Mouse (Mus musculus): Measurements from ENCODE around the gene Arf3. TPM values are rescaled to one million over a fixed set of nuclear protein-coding genes. Genes with fewer than 3 reads are reported as not detected.

The Arf3 gene
- total RNA-seq, 4 experiments from 2014 or later: 18.0 to 20.9 (median 19.1) TPM

DNA sequence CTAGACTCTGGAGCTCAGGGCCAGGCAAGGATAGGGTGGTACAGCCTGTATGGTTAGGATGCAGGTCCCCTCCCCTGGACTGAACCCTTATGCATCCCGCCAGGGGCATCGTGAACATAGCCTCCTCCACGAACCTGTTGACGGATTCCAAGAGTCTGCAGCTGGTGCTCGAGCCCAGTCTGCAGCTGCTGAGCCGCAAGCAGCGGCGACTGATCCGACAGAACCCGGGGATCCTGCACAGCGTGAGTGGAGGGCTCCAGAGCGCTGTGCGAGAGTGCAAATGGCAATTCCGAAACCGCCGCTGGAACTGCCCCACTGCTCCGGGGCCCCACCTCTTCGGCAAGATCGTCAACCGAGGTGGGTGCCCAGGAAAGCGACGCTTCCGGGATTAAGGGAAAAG is 27.7 kb upstream of the Arf3 start:
- DNase-seq (ENCODE audit: low spot score): no peak

DNA sequence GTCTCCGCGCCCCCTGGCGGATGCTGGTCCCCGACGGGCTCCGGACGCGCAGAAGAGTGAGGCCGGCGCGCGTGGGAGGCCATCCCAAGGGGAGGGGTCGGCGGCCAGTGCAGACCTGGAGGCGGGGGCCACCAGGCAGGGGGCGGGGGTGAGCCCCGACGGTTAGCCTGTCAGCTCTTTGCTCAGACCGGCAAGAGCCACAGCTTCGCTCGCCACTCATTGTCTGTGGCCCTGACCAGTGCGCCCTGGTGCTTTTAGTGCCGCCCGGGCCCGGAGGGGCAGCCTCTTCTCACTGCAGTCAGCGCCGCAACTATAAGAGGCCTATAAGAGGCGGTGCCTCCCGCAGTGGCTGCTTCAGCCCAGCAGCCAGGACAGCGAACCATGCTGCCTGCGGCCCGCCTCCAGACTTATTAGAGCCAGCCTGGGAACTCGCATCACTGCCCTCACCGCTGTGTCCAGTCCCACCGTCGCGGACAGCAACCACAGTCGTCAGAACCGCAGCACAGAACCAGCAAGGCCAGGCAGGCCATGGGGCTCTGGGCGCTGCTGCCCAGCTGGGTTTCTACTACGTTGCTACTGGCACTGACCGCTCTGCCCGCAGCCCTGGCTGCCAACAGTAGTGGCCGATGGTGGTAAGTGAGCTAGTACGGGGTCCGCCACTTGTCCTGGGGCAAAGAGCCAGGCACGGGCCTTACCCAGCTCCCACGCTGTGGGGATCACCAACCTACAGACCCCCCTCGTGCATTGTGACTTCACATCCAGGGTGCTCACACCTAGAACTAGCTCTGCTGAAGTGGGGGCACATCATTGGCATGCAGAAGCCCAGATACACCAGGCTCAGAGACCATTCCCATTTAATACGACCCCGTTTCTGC is 26.9 kb upstream of the Arf3 start, which contains the start of gene Wnt1:
Gene Wnt1, plus strand, starts transcription at position 197 of the 875 bp plus-strand sequence.
- peak; percentile 21 for DNase-seq (ENCODE audit: low spot score)

DNA sequence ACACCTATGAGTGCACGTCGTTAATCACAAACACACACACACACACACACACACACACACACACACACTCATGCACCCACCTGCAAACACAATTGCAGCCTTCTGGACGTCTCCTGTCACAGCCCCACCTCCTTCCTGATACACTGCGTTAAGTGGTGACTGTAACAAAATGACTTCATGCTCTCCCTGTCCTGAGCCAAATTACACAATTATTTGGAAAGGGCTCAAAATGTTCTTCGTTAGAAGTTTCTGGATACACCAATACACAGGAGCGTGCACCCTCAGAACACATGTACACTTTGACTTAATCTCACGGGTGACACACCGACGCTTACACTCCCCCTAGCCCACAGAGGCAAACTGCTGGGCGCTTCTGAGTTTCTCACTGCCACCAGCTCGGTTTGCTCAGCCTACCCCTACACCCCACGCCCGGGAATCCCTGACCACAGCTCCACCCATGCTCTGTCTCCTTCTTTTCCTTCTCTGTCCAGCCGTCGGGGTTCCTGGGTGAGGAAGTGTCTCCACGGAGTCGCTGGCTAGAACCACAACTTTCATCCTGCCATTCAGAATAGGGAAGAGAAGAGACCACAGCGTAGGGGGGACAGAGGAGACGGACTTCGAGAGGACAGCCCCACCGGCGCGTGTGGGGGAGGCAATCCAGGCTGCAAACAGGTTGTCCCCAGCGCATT is 26.1 kb upstream of the Arf3 start:
- no peak for DNase-seq (ENCODE audit: low spot score)

DNA sequence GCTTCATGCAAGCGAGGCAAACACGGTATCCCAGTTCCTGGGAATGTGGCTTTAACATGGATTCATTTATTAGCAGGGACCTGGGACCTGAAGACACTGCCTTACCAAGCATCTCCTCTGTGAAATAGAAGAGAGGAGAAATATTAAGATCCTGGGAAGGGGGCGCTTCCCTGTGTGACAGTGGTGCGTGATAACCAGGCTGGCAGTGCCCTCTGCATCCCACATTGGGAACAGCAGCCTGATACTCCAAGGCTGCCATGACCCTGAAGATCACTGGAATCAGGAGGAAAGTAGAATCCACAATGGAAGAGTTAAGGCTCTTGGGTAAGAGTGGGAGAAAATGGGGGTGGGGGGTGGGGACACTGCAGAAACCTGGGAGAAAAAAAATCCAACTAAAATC is 24.9 kb upstream of the Arf3 start:
- DNase-seq (ENCODE audit: low spot score): no peak

DNA sequence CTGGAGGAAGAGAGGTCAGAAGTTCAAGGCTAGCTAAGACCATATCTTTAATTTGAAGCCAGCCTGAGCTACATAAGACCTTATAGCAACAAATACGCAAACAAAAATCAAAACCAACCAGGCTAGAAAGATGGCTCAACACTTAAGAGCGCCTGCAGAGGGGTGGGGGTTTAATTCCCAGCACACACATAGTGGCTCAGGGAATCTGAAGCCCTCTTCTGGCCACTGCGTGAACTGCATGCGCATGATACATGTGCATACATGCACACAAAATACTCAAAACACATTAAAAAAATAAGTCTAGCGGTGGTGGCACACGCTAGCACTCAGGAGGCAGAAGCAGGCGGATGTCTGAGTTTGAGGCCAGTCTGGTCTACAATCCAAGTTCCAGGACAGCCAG is 22.7 kb upstream of the Arf3 start:
- no peak for DNase-seq (ENCODE audit: low spot score)

DNA sequence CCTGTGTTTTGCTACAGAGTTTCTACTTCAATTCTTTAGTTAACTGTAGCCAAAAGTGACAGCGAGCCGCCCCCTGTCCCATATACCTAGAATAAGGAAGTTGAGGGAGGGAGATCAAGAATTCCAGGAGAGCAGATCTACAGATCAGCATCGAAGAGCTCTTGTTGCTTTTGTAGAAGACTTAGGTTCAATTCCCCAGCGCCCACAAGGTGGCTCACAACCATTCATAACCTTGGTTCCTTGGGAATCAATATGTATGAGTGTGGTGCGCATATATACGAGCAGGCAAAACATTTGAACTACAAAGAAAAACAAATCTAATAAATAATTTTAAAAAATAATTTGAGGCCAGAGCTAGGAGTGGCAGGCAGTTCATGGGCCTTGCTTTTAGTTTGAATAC is 18.2 kb upstream of the Arf3 start:
- DNase-seq (ENCODE audit: low spot score): no peak

DNA sequence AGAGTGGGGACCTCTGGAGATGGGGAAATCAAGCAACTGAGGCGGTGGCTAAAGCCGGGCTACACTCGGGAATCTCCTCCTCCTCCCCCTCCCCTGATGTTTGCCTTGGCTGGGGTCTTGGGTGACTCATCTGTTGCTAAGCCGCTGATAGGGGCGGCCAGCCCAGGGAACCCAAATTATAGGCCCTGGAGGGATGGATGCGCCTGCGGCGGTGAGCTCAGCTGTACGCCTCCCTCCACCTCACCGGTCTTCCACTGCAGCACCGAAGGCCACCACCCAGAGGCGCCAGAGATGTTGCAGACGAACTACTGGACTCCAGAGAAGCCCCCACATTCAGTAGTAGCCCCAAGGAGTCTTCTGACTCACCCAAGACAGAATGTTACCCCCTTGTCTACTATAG is 17.6 kb upstream of the Arf3 start:
- peak; percentile 40 for DNase-seq (ENCODE audit: low spot score)

DNA sequence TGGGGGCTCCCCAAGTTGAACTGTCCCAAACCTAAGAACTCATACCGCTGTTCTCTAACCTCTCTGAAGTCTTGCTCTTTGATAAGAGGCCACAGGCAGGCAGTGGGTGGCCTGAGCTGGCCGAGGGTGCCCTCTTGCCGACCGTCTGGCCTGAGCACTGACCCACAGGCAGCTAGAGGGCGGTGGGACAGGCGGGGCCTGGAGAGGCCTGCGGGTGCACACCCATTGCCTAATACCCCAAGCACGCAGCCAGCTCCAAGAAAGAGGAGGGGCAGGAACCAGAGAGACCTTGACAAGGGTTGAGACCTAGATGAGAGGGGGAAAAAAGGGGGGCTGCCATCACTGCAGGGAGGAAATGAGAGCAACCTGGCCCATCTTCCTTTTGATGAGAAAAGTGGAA is 17.1 kb upstream of the Arf3 start:
- no peak for DNase-seq (ENCODE audit: low spot score)

DNA sequence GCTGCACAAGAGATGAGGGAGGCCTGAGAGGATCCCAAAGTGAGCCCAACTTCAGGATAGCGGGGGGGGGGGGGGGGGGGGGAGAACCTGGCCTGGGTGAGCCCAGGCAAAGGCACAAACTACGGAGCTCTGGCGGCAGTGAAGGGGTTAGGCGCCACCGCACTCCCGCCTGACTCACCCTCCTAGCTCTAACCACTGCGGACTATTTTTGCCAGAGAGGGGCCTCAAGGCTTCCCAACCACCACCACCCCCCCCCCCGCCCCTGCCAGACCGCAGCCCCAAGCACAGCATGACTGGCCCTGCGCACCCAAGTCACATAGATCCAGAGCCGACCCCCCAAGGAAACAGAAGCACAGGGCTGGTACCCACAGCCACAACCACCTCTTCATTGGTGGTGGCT is 15.8 kb upstream of the Arf3 start:
- DNase-seq (ENCODE audit: low spot score): no peak

DNA sequence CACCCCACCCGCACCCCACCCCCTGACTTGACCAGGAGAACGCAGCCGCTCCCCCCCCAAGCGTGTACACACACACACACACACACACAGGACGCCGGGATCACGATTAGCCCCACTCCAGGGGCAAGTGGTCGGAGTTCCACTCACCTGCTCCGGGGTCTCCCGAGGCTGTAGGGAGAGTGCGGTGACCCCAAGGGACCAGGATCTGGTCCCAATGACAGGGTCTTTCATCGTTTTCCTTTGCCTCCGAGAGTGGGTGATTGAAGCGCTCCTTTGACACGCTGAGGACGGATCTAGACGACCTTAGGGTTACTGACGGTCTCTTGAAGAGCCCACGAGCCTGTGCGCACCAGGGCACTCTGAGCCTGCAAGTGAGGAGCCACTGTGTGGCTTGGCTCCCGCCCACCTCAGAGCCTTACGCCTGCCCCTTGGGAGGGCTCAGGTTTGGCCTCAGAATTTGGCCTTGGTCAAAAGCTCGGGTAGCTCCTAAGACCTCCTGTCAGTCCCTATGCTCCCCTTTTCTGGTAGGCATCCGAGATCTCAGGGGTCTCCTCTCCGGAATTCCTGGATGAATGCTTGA is 15.3 kb upstream of the Arf3 start:
- no peak for DNase-seq (ENCODE audit: low spot score)

DNA sequence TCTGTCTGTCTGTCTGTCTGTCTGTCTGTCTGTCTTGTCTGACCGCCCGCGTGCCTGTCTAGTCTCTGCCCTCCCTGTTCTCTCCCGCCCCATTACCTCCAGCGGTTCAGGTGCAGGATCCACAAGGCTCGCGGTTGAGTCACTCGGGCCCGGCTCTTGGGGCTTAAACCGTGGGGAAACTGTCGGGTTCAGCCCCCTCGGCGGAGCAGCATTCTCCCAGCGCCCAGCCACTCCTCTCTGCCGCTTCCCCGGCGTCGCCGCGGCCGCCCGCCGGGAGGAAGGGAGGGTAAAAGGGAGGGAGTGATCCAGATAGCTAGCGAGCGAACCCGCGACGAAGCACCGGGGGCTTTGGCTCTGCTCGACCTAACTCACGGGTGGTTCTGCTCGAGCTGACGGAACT is 14.7 kb upstream of the Arf3 start, which contains the start of gene Wnt10b:
Gene Wnt10b, minus strand, starts transcription at position 389 of the 400 bp plus-strand sequence.
- no peak for DNase-seq (ENCODE audit: low spot score)

DNA sequence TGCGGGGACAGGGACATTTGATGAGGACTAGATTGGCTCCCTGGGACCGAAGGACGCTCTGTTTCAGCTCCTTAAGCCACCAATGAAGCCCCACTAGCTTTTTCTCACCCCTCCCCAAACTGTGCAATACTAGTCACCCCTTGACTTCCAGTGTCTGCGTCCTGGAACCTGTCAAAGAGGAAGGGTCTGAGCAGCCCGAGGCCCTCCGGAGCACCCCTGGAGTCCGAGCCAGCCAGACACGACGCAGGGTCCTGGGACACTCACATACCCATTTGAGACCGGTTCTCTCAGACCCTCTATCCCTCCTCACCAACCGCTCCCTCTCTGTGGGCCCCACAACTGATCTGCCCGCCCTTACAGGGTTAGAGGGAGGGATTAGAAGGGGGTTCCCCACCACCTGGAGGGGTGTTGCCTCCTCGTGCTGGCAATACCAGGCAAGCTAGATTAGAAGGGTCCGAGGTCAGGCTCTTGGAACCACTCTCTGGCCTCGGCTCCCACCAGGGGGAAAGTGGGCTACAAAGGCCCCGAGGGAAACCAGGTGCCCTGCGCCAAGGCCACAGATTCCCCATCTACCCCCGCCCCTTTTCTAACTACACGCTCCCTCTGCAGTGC is 14.1 kb upstream of the Arf3 start:
- DNase-seq (ENCODE audit: low spot score): no peak

DNA sequence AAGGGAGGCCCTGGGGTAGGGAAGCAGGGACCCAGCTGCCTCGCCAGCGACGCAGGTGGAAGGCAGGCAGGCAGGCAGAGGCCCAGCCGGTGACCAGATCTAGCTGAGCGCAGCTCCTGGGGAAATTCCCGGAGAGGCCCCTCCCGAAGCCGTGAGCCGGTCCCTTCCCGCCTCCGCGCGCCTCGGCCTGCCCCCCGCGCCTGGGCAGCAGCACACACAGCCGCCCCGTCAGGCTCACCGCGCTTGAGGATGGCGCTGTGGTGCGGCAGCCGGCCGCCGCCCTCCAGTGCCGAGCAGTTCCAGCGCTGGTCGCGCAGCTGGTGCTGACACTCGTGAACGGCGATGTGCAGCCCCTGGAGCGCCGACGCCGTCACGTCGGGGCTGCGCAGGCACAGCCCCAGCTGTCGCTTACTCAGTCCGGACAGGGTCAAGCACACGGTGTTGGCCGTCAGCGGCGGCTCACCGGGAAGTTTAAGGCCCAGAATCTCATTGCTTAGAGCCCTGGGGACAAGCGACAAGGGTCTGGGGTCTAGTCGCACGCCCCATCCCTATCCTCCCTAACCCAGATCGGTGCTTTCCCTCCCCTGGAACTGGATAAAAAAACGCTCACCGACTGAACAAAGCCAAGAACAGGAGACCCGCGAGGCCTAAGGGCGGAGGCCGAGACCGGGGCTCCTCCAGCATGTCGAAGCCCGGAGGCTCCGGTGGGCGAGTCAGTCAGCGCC is 13.4 kb upstream of the Arf3 start:
- DNase-seq (ENCODE audit: low spot score): no peak

DNA sequence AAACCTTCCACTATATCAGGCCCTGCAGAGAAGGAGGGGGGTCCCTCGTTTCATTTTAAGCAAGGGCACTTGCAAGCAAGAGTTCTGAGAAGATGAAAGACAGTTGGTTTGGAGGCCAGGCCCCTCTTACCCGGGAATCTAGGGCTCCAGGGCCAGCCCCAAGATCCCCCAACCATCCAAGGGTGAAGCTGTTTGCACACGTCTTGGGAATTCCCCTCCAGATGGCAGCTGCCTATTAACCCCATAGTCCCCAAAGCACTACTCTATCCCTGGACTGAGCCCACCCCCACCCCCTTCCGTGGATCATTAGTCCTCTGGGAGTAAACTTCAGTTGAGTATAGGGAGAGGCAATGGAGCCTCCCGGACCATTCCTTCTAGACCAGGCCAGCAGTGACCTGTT is 12.5 kb upstream of the Arf3 start:
- DNase-seq (ENCODE audit: low spot score): no peak

DNA sequence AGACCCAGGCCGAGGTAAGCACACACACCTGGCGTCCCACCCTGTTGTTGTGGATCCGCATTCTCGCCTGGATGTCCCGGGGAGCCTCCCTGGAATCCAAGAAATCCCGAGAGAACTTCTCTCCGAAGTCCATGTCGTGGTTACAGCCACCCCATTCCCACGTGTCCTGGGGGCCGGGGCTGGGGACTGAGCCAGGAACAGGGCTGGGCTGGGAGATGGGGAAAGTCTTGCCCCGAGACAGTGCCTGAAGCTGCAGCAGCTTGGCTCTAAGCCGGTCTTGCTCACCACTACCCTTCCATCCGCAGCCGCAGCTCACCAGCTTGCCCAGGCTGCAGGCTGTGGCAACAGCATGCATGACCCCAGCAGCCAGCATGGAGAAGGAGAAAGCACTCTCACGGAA is 11.1 kb upstream of the Arf3 start:
- DNase-seq (ENCODE audit: low spot score): no peak

DNA sequence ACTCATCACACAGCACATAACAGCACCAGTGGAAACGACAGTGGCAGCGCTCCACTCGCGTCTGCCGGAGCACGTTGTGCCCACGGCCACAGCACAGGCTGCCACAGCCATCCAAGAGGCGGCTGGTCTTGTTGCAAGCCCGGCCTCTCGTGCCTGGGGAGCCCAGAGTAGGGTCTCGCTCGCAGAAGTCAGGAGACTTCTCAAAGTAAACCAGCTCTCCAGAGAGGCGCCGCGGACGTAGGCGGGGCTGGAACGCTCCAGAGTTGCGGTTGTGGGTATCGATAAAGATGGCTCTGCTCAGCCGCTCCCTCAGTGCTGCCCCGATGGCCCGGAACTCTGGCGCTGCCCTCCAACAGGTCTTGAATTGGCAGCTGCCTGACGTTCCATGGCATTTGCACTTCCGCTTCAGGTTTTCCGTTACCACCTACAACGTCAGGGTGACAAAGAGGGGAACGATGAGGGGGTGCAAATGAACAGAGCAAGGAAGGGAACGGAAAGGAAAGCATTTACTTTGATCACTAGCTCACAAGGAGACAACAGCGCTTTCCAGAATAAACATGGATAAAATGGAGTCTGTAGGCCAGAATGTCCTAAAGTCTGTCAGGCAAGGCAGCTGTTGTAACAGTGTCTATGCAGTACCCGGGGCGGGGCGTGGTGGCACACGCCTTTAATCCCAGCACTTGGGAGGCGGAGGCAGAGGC is 9.6 kb upstream of the Arf3 start:
- no peak for DNase-seq (ENCODE audit: low spot score)

DNA sequence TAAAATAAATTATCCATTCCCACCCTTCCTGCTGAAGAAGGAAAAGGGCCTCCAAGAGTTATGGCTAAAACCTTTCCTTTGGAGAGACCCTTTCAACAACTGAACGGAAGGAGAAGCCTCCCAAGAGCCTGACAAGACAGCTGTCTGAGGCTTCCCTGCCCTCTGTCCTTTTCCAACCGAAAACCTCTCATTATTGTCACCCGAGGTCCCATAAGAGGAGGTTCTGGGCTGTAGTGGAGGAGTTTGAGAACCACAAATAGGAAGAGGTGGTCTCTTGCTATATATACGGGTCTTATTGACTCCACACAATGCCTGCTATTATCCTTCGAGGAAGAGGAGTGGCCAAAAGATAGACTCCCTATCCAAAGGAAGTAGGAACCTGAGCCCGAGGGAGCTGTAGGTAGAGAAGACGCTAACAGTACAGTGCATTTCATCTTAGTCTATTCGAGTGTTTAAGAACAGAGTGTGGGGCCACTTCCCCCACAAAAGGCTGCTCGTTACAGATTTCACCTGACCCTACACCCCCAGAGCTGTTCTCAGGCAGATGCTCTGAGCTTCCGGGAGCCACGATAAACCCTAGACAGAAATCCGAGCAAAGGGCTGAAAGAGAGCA is 8.9 kb upstream of the Arf3 start:
- no peak for DNase-seq (ENCODE audit: low spot score)

DNA sequence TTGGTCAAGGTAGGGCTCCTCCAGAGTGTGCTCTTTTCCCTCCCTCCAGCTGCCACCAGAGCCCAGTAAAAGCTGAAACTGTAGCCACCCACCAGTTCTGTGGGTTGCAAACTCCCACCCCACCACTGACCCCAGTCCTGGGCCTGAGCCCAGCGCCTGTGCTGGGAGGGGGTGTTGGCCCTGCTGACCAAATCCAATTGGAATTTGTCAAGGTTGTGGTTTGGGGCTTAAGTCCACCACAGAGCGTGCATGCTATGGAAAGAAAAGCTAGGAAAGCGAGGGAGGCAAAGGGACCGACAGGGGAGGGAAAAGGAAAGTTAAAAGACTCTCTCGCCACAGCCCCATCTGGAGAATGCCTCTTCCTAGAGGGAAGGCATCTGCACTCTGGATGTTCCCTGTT is 5.2 kb upstream of the Arf3 start:
- DNase-seq (ENCODE audit: low spot score): no peak

DNA sequence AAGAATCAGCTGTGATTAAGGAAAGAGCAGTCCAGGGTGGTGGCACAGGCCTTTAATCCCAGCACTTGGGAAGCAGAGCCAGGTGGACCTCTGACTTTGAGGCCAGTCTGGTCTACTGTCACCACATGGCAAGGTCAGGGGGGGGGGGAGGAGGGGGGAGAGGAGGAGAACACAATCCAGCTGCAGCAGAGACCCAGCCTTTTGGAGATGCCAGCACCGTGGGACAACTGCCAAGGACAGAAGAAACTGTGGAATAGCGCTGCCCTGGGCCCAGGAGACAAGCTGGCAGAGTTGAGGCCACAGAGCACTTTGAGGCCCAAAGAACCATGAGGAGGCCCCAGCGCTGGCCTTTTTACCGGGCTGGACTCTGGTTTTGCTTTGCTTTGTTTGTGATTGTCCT is 2.9 kb upstream of the Arf3 start:
- no peak for DNase-seq (ENCODE audit: low spot score)

DNA sequence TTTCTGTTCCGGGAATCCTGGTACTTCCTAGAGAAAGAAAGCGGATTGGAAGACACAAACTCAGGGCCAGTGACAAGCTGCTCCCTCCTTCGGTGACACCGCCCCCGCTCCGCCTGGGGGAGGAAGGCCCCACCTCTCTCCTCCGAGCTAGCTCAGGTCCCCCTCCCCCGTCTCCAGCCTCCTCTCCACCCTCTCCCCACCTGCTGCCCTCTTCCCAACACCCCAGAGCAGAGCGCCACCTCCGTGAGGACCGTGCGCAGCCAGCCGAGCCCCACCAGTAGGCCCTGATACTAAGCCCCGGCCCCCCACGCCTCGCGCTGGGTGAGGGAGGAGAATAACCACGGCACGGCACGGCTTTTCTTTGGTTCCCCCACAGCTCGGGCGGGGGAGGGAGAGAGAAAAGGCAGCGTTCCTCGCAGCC is 803 bp downstream of the Arf3 start:
- peak; percentile 59 for DNase-seq (ENCODE audit: low spot score)

DNA sequence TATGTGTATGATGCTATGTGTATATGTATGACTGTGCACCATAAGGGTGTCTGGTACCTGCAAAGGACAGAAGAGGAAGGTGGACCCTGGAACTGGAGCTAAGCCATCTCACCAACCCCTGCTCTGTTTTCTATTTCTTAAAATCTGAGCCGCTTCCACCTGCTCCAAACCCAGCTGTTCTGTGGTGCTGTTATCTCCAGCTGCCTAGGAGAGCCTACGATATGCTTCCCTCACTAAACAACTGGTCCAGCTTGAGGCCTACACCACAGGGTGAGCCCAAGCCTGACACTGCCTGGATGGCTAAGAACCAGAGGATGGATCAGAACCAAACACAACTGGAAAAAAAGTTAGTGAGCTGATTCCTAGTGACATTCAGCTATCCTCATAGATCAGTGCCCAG is 8.9 kb downstream of the Arf3 start:
- no peak for DNase-seq (ENCODE audit: low spot score)

Measured in heart, adult 8-10 months (tissue).